Mouse (Mus musculus): ENCODE data around the gene Ifna7. TPM values are rescaled to one million over a fixed set of nuclear protein-coding genes. Genes with fewer than 3 reads are reported as not detected.

Gene Ifna7
- polyA plus RNA-seq, 1 experiment from 2014 or later, result not detected

DNA sequence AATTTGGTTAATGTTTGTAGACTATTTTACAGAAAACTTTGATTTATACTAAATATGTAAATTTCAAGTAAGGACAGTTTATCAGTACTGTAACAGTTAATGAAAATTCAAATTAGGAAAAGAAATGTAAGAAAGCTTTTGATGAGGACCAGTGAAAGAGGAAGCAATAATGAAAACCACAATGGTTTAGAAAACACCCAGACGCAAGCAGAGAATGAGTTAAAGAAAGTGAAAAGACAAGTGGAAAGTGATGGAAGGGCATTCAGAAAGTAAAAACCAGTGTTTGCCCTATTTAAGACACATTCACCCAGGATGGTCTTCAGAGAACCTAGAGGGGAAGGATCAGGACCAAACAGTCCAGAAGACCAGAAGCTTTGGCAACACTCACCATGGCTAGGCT lies 33.7 kb downstream of the Ifna7 start, which contains the start of gene Ifna1:
Ifna1 (plus strand) TSS at position 390 of the 400 bp plus-strand sequence.
- Histone ChIP-seq H3K9ac (no peak within 1 kb of the TSS), H3K4me2 (no peak within 1 kb of the TSS), H3K27ac (replicated peaks) (no peak within 1 kb of the TSS), H3K4me3 (no peak within 1 kb of the TSS), H3K27me3 (no peaks in the 10 kb centered on the region), H3K4me1 (replicated peaks) (no peaks in the 10 kb centered on the region), H3K9me3 (no peaks in the 10 kb centered on the region), H3K36me3 (no peaks in the 10 kb centered on the region)
- ATAC-seq (ENCODE audit: low read depth), result no peak
- WGBS, result 86% methylated on average over 1 of the region's 1 CpGs

- 38% methylated on average over 4 of the region's 4 CpGs for WGBS
- ATAC-seq (ENCODE audit: low read depth), result no peak
- H3K27ac ChIP-seq (replicated peaks), result no peak overlapping the region
Observed at GRCm38 (mm10) chr4:88851026-88851763, 35.2 kb downstream of the Ifna7 start.

DNA sequence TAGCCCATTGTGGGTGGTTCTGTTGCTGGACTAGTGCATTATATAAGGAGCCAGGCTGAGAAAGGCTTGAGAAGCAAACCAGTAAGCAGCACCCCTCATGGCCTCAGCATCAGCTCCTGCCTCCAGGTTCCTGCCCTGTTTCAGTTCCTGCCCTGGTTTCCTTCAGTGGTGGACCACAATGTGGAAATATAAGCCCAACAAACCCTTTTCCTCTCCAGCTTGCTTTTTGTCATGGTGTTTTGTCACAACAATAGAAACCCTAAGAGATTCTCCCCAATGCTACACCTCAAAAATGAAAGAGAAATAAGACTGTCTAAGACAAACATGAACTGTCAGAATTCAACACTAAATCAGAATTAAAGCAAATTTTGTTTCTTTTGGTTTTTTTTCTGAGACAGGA lies 43.2 kb downstream of the Ifna7 start:
- 0 out of 2 replicates have a peak, but pooled peaks cover under 1% of the 10 kb centered on the region for H3K27me3 ChIP-seq
- no peaks in the 10 kb centered on the region for H3K9me3 ChIP-seq
- no peak for ATAC-seq (ENCODE audit: low read depth)
- H3K9ac ChIP-seq, result no peak overlapping the region
- H3K4me3 ChIP-seq, result no peak overlapping the region
- no peak overlapping the region for H3K4me2 ChIP-seq
- no peaks in the 10 kb centered on the region for H3K36me3 ChIP-seq
- no peaks in the 10 kb centered on the region for H3K4me1 ChIP-seq (replicated peaks)
- no peak overlapping the region for H3K27ac ChIP-seq (replicated peaks)

More at GRCm38 (mm10) chr4:88851026-88851763, 35.2 kb downstream of the Ifna7 start:
- H3K9me3 ChIP-seq, result no peaks in the 10 kb centered on the region
- H3K4me1 ChIP-seq (replicated peaks), result no peaks in the 10 kb centered on the region
- H3K36me3 ChIP-seq, result no peaks in the 10 kb centered on the region
- no peak overlapping the region for H3K4me3 ChIP-seq
- H3K4me2 ChIP-seq, result no peak overlapping the region
- no peaks in the 10 kb centered on the region for H3K27me3 ChIP-seq
- no peak overlapping the region for H3K9ac ChIP-seq

GRCm38 (mm10) chr4:88863309-88863708 lies 47.3 kb downstream of the Ifna7 start:
- H3K27ac ChIP-seq (replicated peaks), result no peak overlapping the region
- H3K4me1 ChIP-seq (replicated peaks), result peaks cover 9% of the 10 kb centered on the region
- WGBS, result 15% methylated on average over 7 of the region's 7 CpGs
- no peak for ATAC-seq (ENCODE audit: low read depth)
- no peaks in the 10 kb centered on the region for H3K36me3 ChIP-seq
- H3K9me3 ChIP-seq, result no peaks in the 10 kb centered on the region
- 0 out of 2 replicates have a peak, but pooled peaks cover 15% of the 10 kb centered on the region for H3K27me3 ChIP-seq
- H3K4me3 ChIP-seq, result no peak overlapping the region
- H3K4me2 ChIP-seq, result no peak overlapping the region
- no peak overlapping the region for H3K9ac ChIP-seq

GRCm38 (mm10) chr4:88864599-88864998 lies 48.6 kb downstream of the Ifna7 start:
- 83% methylated on average over 9 of the region's 9 CpGs for WGBS
- Histone ChIP-seq H3K4me3 (no peak overlapping the region), H3K9me3 (no peaks in the 10 kb centered on the region), H3K27me3 (0 out of 2 replicates have a peak, but pooled peaks cover 15% of the 10 kb centered on the region), H3K4me2 (no peak overlapping the region), H3K4me1 (replicated peaks) (peaks cover 12% of the 10 kb centered on the region), H3K36me3 (no peaks in the 10 kb centered on the region), H3K27ac (replicated peaks) (no peak overlapping the region), H3K9ac (no peak overlapping the region)
- no peak for ATAC-seq (ENCODE audit: low read depth)

GRCm38 (mm10) chr4:88865011-88865569 lies 49.1 kb downstream of the Ifna7 start:
- no peaks in the 10 kb centered on the region for H3K9me3 ChIP-seq

More at GRCm38 (mm10) chr4:88865011-88865569, 49.1 kb downstream of the Ifna7 start:
- Histone ChIP-seq H3K4me1 (replicated peaks) (peaks cover 12% of the 10 kb centered on the region), H3K36me3 (no peaks in the 10 kb centered on the region), H3K9ac (no peak overlapping the region), H3K27ac (replicated peaks) (no peak overlapping the region), H3K27me3 (0 out of 2 replicates have a peak, but pooled peaks cover 15% of the 10 kb centered on the region), H3K4me2 (no peak overlapping the region), H3K4me3 (no peak overlapping the region)
- no peak for ATAC-seq (ENCODE audit: low read depth)
- 58% methylated on average over 6 of the region's 6 CpGs for WGBS

Other genes starting within 250 kb of the Ifna7 start
- not detected in 2 replicates for gene Ifna14, start 244.4 kb upstream of the Ifna7 start, polyA plus RNA-seq (2015; fragmentation: Nextera tagmentation; extraction: Ambion mirVana)
- not detected in 2 replicates for gene Ifna9, start 223.8 kb upstream of the Ifna7 start, polyA plus RNA-seq (2015; fragmentation: Nextera tagmentation; extraction: Ambion mirVana)
- gene Ifna12, start 212.9 kb upstream of the Ifna7 start, polyA plus RNA-seq (2015; fragmentation: Nextera tagmentation; extraction: Ambion mirVana), result not detected in 2 replicates
- not detected in 2 replicates for gene C87499, start 181.8 kb upstream of the Ifna7 start, polyA plus RNA-seq (2015; fragmentation: Nextera tagmentation; extraction: Ambion mirVana)
- not detected in 2 replicates for gene Ifna13, start 171.8 kb upstream of the Ifna7 start, polyA plus RNA-seq (2015; fragmentation: Nextera tagmentation; extraction: Ambion mirVana)
- not detected in 2 replicates for gene Ifna16, start 139.3 kb upstream of the Ifna7 start, polyA plus RNA-seq (2015; fragmentation: Nextera tagmentation; extraction: Ambion mirVana)
- not detected in 2 replicates for gene Ifna2, start 132.3 kb upstream of the Ifna7 start, polyA plus RNA-seq (2015; fragmentation: Nextera tagmentation; extraction: Ambion mirVana)
- gene Ifnab, start 124.9 kb upstream of the Ifna7 start, polyA plus RNA-seq (2015; fragmentation: Nextera tagmentation; extraction: Ambion mirVana), result not detected in 2 replicates
- 1.3 and 1.5 TPM in 2 replicates for gene Gm26566, start 94.4 kb upstream of the Ifna7 start, polyA plus RNA-seq (2015; fragmentation: Nextera tagmentation; extraction: Ambion mirVana)
- gene Klhl9, start 93.8 kb upstream of the Ifna7 start, polyA plus RNA-seq (2015; fragmentation: Nextera tagmentation; extraction: Ambion mirVana), result 126 and 128 TPM in 2 replicates
- not detected in 2 replicates for gene Gm13271, start 61.4 kb upstream of the Ifna7 start, polyA plus RNA-seq (2015; fragmentation: Nextera tagmentation; extraction: Ambion mirVana)
- gene Gm13283, start 56.1 kb upstream of the Ifna7 start, polyA plus RNA-seq (2015; fragmentation: Nextera tagmentation; extraction: Ambion mirVana), result not detected in 2 replicates
- not detected in 2 replicates for gene Gm13290, start 42.4 kb upstream of the Ifna7 start, polyA plus RNA-seq (2015; fragmentation: Nextera tagmentation; extraction: Ambion mirVana)
- gene Gm13289, start 39.3 kb upstream of the Ifna7 start, polyA plus RNA-seq (2015; fragmentation: Nextera tagmentation; extraction: Ambion mirVana), result not detected in 2 replicates
- gene Gm13272, start 36.4 kb upstream of the Ifna7 start, polyA plus RNA-seq (2015; fragmentation: Nextera tagmentation; extraction: Ambion mirVana), result not detected in 2 replicates
- not detected in 2 replicates for gene Ifnz, start 34.1 kb upstream of the Ifna7 start, polyA plus RNA-seq (2015; fragmentation: Nextera tagmentation; extraction: Ambion mirVana)
- gene Gm13276, start 30.5 kb upstream of the Ifna7 start, polyA plus RNA-seq (2015; fragmentation: Nextera tagmentation; extraction: Ambion mirVana), result not detected in 2 replicates
- gene Gm13277, start 27.6 kb upstream of the Ifna7 start, polyA plus RNA-seq (2015; fragmentation: Nextera tagmentation; extraction: Ambion mirVana), result not detected in 2 replicates
- gene Gm13278, start 24.7 kb upstream of the Ifna7 start, polyA plus RNA-seq (2015; fragmentation: Nextera tagmentation; extraction: Ambion mirVana), result not detected in 2 replicates
- gene Gm13275, start 21.7 kb upstream of the Ifna7 start, polyA plus RNA-seq (2015; fragmentation: Nextera tagmentation; extraction: Ambion mirVana), result not detected in 2 replicates
- gene Gm13279, start 18.8 kb upstream of the Ifna7 start, polyA plus RNA-seq (2015; fragmentation: Nextera tagmentation; extraction: Ambion mirVana), result not detected in 2 replicates
- 0.32 TPM in 1 of 2 replicates, not detected in the other for gene Gm13285, start 16.6 kb upstream of the Ifna7 start, polyA plus RNA-seq (2015; fragmentation: Nextera tagmentation; extraction: Ambion mirVana)
- not detected in 2 replicates for gene Gm13287, start 13.0 kb upstream of the Ifna7 start, polyA plus RNA-seq (2015; fragmentation: Nextera tagmentation; extraction: Ambion mirVana)
- gene Gm13288, start 10.7 kb upstream of the Ifna7 start, polyA plus RNA-seq (2015; fragmentation: Nextera tagmentation; extraction: Ambion mirVana), result not detected in 2 replicates
- gene Ifna11, start 3.7 kb downstream of the Ifna7 start, polyA plus RNA-seq (2015; fragmentation: Nextera tagmentation; extraction: Ambion mirVana), result not detected in 2 replicates
- gene Ifna6, start 11.2 kb downstream of the Ifna7 start, polyA plus RNA-seq (2015; fragmentation: Nextera tagmentation; extraction: Ambion mirVana), result not detected in 2 replicates
- gene Ifna5, start 19.3 kb downstream of the Ifna7 start, polyA plus RNA-seq (2015; fragmentation: Nextera tagmentation; extraction: Ambion mirVana), result not detected in 2 replicates
- gene Ifna4, start 25.6 kb downstream of the Ifna7 start, polyA plus RNA-seq (2015; fragmentation: Nextera tagmentation; extraction: Ambion mirVana), result not detected in 2 replicates
- not detected in 2 replicates for gene Ifna1, start 33.9 kb downstream of the Ifna7 start, polyA plus RNA-seq (2015; fragmentation: Nextera tagmentation; extraction: Ambion mirVana)
- not detected in 2 replicates for gene Ifne, start 64.0 kb downstream of the Ifna7 start, polyA plus RNA-seq (2015; fragmentation: Nextera tagmentation; extraction: Ambion mirVana)

Data from neural tube, embryonic 13.5 days (tissue).